Mouse (Mus musculus) bone marrow, adult 2 months (tissue): ENCODE data around the gene Aars. TPM values are rescaled to one million over a fixed set of nuclear protein-coding genes. Genes with fewer than 3 reads are reported as not detected.

Source experiments
- H3K27ac ChIP-seq: fragments of 200-500 bp; 2 replicates; pipeline ENCODE4 v1.5.1; 2012; ENCODE audit warnings: low read depth, mild to moderate bottlenecking, control low read depth, inconsistent platforms, low read length; ENCODE audit not compliant: control insufficient read depth, poor library complexity, insufficient read depth
- H3K4me1 ChIP-seq: fragments of 200-500 bp; 2 replicates; pipeline ENCODE4 v1.6.1; 2011; ENCODE audit warnings: low read length; ENCODE audit not compliant: control insufficient read depth, insufficient read depth
- H3K4me3 ChIP-seq: fragments of 200-500 bp; replicated peaks from 2 replicates; pipeline ENCODE3; 2011; ENCODE audit warnings: mild to moderate bottlenecking, low read depth, low read length, control low read depth; ENCODE audit not compliant: control insufficient read depth
- CTCF ChIP-seq: fragments of 200-500 bp; IDR thresholded peaks from 2 replicates; pipeline ENCODE4 v1.5.1; 2011; ENCODE audit warnings: low read length, control low read depth; ENCODE audit not compliant: control insufficient read depth, insufficient read depth
- POLR2A ChIP-seq: fragments of 200-500 bp; IDR thresholded peaks from 2 replicates; pipeline ENCODE4 v1.6.1; 2011; ENCODE audit warnings: low read depth, mild to moderate bottlenecking, control low read depth, low read length, borderline replicate concordance; ENCODE audit not compliant: control insufficient read depth
- WGBS: fragments of 180-500 bp; shearing (Covaris S2); methylation state at CpG from one replicate; pipeline ENCODE4 v1.1.7; 2018; 5-methylcytosine and 5-hydroxymethylcytosine counted together
- polyA plus RNA-seq: library from polyadenylated mRNA; stranded (reverse); fragments of >200 nt; gene quantifications from 2 replicates; pipeline ENCODE4 v1.2.4, GENCODE M21; 2011; ENCODE audit warnings: low replicate concordance; ENCODE audit not compliant: missing spikeins, insufficient read depth, insufficient read length

Aars gene
- polyA plus RNA-seq, 1 experiment, result 48.3 TPM

GRCm38 (mm10) chr8:111044003-111044734, 11.2 kb downstream of the Aars start:
- Histone ChIP-seq H3K27ac (no peak overlapping the region), H3K4me3 (no peak overlapping the region), H3K4me1 (no peaks in the 10 kb centered on the region)
- WGBS, result 43% methylated on average over 2 of the region's 2 CpGs
- TF ChIP-seq POLR2A, result no peak
- TF ChIP-seq CTCF, result no peak

DNA sequence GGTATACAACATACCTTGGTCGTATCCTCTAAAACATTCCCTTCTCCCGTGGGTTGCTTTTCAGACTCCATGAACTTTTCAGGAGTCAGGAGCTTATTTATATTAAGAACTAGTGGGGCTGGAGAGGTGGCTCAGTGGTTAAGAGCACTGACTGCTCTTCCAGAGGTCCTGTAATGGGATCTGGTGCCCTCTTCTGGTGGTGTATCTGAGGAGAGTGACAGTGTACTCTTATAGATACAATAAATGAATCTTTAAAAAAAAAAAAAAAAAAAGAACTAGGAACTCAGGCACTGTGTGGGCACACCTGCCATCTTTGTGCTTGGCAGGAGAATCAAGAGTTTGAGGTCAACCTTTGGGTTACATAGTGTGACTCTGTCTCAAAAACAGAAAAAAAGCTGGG, 15.8 kb downstream of the Aars start:
- no peak for TF ChIP-seq POLR2A
- no peak for TF ChIP-seq CTCF
- Histone ChIP-seq H3K4me3 (no peak overlapping the region), H3K4me1 (no peaks in the 10 kb centered on the region), H3K27ac (no peak overlapping the region)
- WGBS, result 92% methylated on average over 2 of the region's 2 CpGs

DNA sequence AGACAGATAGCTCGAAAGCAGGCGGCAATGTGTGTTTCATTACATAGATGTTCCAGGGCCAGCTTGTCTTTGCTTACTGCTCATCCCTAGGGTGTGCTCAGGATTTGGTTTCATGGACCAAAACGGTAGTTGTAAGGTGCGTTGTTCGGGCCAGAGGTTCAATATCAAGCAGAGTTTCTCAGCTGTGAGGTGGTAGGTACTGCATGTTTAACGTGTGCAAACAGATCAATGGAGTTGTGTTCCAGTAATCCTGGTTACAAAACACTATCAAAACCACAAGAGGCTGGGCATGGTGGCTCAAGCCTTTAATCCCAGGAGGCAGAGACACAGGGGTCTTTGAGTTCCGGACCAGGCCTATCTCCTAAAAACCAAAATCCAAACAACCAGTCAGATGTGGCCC, 16.2 kb downstream of the Aars start:
- TF ChIP-seq POLR2A (no peak), CTCF (no peak)
- Histone ChIP-seq H3K4me1 (no peaks in the 10 kb centered on the region), H3K4me3 (no peak overlapping the region), H3K27ac (no peak overlapping the region)
- 92% methylated on average over 7 of the region's 7 CpGs for WGBS

GRCm38 (mm10) chr8:111053827-111054518, 21.0 kb downstream of the Aars start:
- no peak overlapping the region for H3K4me3 ChIP-seq
- no peak for TF ChIP-seq POLR2A
- no peak for TF ChIP-seq CTCF
- H3K4me1 ChIP-seq, result no peaks in the 10 kb centered on the region; the same call in 1 of the 2 replicates
- no peak overlapping the region for H3K27ac ChIP-seq
- 91% methylated on average over 12 of the region's 12 CpGs for WGBS

DNA sequence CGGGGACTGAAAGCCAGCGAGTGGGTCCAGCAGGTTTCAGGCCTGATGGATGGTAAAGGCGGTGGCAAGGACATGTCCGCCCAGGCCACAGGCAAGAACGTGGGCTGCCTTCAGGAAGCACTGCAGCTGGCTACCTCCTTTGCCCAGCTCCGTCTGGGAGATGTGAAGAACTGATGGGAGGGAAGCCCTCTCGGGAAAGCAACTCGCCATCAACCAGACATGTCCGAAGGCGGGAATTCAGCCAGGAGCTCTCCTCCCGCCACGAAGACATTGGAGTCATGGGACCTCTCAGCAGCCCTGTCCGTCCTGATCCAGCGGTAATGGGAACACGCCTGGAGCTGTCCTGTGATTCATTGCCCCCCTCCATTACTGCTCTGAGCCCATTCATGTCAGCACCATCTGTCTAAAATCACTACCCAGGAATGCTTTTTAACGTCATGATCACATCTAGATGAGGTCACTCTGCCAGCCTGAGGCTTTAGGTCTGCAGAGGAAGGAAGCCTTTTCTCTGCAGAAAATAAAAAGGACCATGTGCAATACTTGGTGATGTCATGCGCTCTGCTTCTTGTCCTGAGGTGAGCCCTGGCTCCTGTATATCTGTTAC, 22.2 kb downstream of the Aars start:
- H3K4me3 ChIP-seq, result no peak overlapping the region
- H3K4me1 ChIP-seq, result no peaks in the 10 kb centered on the region; the same call in 1 of the 2 replicates
- no peak overlapping the region for H3K27ac ChIP-seq
- 92% methylated on average over 17 of the region's 17 CpGs for WGBS
- TF ChIP-seq POLR2A, result no peak
- no peak for TF ChIP-seq CTCF

GRCm38 (mm10) chr8:111055661-111056060, 22.7 kb downstream of the Aars start:
- Histone ChIP-seq H3K4me1 (no peaks in the 10 kb centered on the region; the same call in 1 of the 2 replicates), H3K27ac (no peak overlapping the region), H3K4me3 (no peak overlapping the region)
- no peak for TF ChIP-seq POLR2A
- TF ChIP-seq CTCF, result no peak
- 79% methylated on average over 2 of the region's 2 CpGs for WGBS

DNA sequence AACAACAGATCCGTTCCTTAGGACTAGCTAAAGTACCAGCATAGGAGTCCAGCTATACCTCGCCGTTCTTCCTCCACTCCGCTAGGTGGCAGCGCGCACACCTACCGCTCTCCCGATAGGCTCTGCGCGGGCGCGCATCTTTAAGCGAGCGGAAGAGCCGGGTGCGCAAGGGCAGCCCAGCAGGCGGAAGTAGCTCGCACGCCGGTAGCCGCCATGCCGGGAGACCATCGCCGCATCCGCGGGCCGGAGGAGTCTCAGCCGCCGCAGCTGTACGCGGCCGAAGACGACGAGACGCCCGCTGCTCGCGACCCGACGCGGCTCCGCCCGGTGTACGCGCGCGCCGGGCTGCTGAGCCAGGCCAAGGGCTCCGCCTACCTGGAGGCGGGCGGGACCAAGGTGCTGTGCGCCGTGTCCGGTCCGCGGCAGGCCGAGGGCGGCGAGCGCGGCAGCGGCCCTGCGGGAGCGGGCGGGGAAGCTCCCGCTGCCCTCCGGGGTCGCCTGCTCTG, 23.3 kb downstream of the Aars start, which contains the start of gene Exosc6:
TSS of gene Exosc6 (plus strand) at position 182 of the 506 bp plus-strand sequence.
- Histone ChIP-seq H3K4me1 (no peaks in the 10 kb centered on the region; the same call in 1 of the 2 replicates), H3K4me3 (peak within 1 kb of the TSS; percentile 93), H3K27ac (peak within 1 kb of the TSS; percentile 94)
- WGBS, result under 1% methylated on average over 68 of the region's 68 CpGs
- TF ChIP-seq CTCF, result peak; percentile 97
- TF ChIP-seq POLR2A, result peak; percentile 70; the same call in 1 of the 2 replicates
